Mouse (Mus musculus): ENCODE data around the gene Cpvl. TPM values are rescaled to one million over a fixed set of nuclear protein-coding genes. Genes with fewer than 3 reads are reported as not detected.

The Cpvl gene
- polyA plus RNA-seq, 1 experiment from 2014 or later: not detected

GRCm38 (mm10) chr6:53995519-53995918 lies 17.0 kb upstream of the Cpvl start:
- no peak overlapping the region for H3K4me3 ChIP-seq
- peaks cover 5% of the 10 kb centered on the region for H3K9me3 ChIP-seq (replicated peaks)
- H3K9ac ChIP-seq: no peak overlapping the region
- 50% methylated on average over 4 of the region's 4 CpGs for WGBS
- H3K4me2 ChIP-seq: no peak overlapping the region
- H3K36me3 ChIP-seq: no peaks in the 10 kb centered on the region
- no peak for ATAC-seq (ENCODE audit: insufficient number of reproducible peaks, low FRiP score)
- peaks cover 4% of the 10 kb centered on the region; the same call in 1 of the 2 replicates for H3K4me1 ChIP-seq (replicated peaks)
- H3K27me3 ChIP-seq (replicated peaks): no peaks in the 10 kb centered on the region
- H3K27ac ChIP-seq (ENCODE audit: poor library complexity, severe bottlenecking): no peak overlapping the region

GRCm38 (mm10) chr6:53992386-53992785 lies 13.9 kb upstream of the Cpvl start:
- Histone ChIP-seq H3K4me1 (replicated peaks) (peaks cover 4% of the 10 kb centered on the region; the same call in 1 of the 2 replicates), H3K4me2 (no peak overlapping the region), H3K27me3 (replicated peaks) (no peaks in the 10 kb centered on the region), H3K9me3 (replicated peaks) (peaks cover 5% of the 10 kb centered on the region), H3K27ac (ENCODE audit: poor library complexity, severe bottlenecking) (no peak overlapping the region), H3K4me3 (no peak overlapping the region), H3K36me3 (no peaks in the 10 kb centered on the region), H3K9ac (no peak overlapping the region)
- WGBS: 49% methylated on average over 3 of the region's 3 CpGs
- no peak for ATAC-seq (ENCODE audit: insufficient number of reproducible peaks, low FRiP score)

- WGBS: 89% methylated on average over 3 of the region's 3 CpGs
- Histone ChIP-seq H3K27me3 (replicated peaks) (no peaks in the 10 kb centered on the region), H3K4me1 (replicated peaks) (peaks cover 8% of the 10 kb centered on the region; the same call in 1 of the 2 replicates), H3K27ac (ENCODE audit: poor library complexity, severe bottlenecking) (no peak overlapping the region), H3K4me2 (no peak overlapping the region), H3K9ac (no peak overlapping the region), H3K36me3 (no peaks in the 10 kb centered on the region), H3K9me3 (replicated peaks) (no peaks in the 10 kb centered on the region), H3K4me3 (no peak overlapping the region)
- no peak for ATAC-seq (ENCODE audit: insufficient number of reproducible peaks, low FRiP score)
Measured at GRCm38 (mm10) chr6:53987235-53987634, 8.8 kb upstream of the Cpvl start.

GRCm38 (mm10) chr6:53986273-53986985 lies 8.0 kb upstream of the Cpvl start:
- no peaks in the 10 kb centered on the region for H3K9me3 ChIP-seq (replicated peaks)
- H3K4me2 ChIP-seq: peak overlapping the region; percentile 68
- H3K4me3 ChIP-seq: peak overlapping the region; percentile 45
- peaks cover 9% of the 10 kb centered on the region for H3K4me1 ChIP-seq (replicated peaks)
- no peak overlapping the region for H3K9ac ChIP-seq
- H3K36me3 ChIP-seq: no peaks in the 10 kb centered on the region
- peak; percentile 83 for ATAC-seq (ENCODE audit: insufficient number of reproducible peaks, low FRiP score)
- H3K27me3 ChIP-seq (replicated peaks): no peaks in the 10 kb centered on the region
- no peak overlapping the region for H3K27ac ChIP-seq (ENCODE audit: poor library complexity, severe bottlenecking)
- WGBS: 13% methylated on average over 14 of the region's 14 CpGs

GRCm38 (mm10) chr6:53983820-53984219 lies 5.3 kb upstream of the Cpvl start:
- Histone ChIP-seq H3K9ac (no peak overlapping the region), H3K36me3 (no peaks in the 10 kb centered on the region), H3K4me1 (replicated peaks) (peaks cover 17% of the 10 kb centered on the region), H3K27me3 (replicated peaks) (no peaks in the 10 kb centered on the region), H3K9me3 (replicated peaks) (no peaks in the 10 kb centered on the region), H3K4me2 (no peak overlapping the region), H3K4me3 (no peak overlapping the region), H3K27ac (ENCODE audit: poor library complexity, severe bottlenecking) (no peak overlapping the region)
- 70% methylated on average over 6 of the region's 6 CpGs for WGBS
- no peak for ATAC-seq (ENCODE audit: insufficient number of reproducible peaks, low FRiP score)

GRCm38 (mm10) chr6:53982612-53983011 lies 4.1 kb upstream of the Cpvl start:
- H3K9ac ChIP-seq: no peak overlapping the region
- no peak overlapping the region for H3K4me3 ChIP-seq
- WGBS: 51% methylated on average over 4 of the region's 4 CpGs
- H3K9me3 ChIP-seq (replicated peaks): no peaks in the 10 kb centered on the region
- H3K27me3 ChIP-seq (replicated peaks): no peaks in the 10 kb centered on the region
- H3K4me2 ChIP-seq: no peak overlapping the region
- H3K36me3 ChIP-seq: no peaks in the 10 kb centered on the region
- ATAC-seq (ENCODE audit: insufficient number of reproducible peaks, low FRiP score): no peak
- no peak overlapping the region for H3K27ac ChIP-seq (ENCODE audit: poor library complexity, severe bottlenecking)
- H3K4me1 ChIP-seq (replicated peaks): peaks cover 17% of the 10 kb centered on the region

GRCm38 (mm10) chr6:53982047-53982600 lies 3.7 kb upstream of the Cpvl start:
- 64% methylated on average over 9 of the region's 9 CpGs for WGBS
- no peak overlapping the region for H3K27ac ChIP-seq (ENCODE audit: poor library complexity, severe bottlenecking)

GRCm38 (mm10) chr6:53980817-53981480 lies 2.5 kb upstream of the Cpvl start:
- H3K36me3 ChIP-seq: no peaks in the 10 kb centered on the region
- H3K4me1 ChIP-seq (replicated peaks): peaks cover 12% of the 10 kb centered on the region
- H3K9me3 ChIP-seq (replicated peaks): no peaks in the 10 kb centered on the region
- no peak overlapping the region for H3K4me3 ChIP-seq
- H3K27me3 ChIP-seq (replicated peaks): no peaks in the 10 kb centered on the region
- no peak overlapping the region for H3K4me2 ChIP-seq
- H3K27ac ChIP-seq (ENCODE audit: poor library complexity, severe bottlenecking): no peak overlapping the region
- peak; percentile 64 for ATAC-seq (ENCODE audit: insufficient number of reproducible peaks, low FRiP score)
- 30% methylated on average over 15 of the region's 15 CpGs for WGBS
- no peak overlapping the region for H3K9ac ChIP-seq

More at GRCm38 (mm10) chr6:53982047-53982600, 3.7 kb upstream of the Cpvl start:
- Histone ChIP-seq H3K36me3 (no peaks in the 10 kb centered on the region), H3K4me2 (no peak overlapping the region), H3K27me3 (replicated peaks) (no peaks in the 10 kb centered on the region), H3K9me3 (replicated peaks) (no peaks in the 10 kb centered on the region), H3K4me3 (no peak overlapping the region), H3K9ac (no peak overlapping the region), H3K4me1 (replicated peaks) (peaks cover 17% of the 10 kb centered on the region)
- ATAC-seq (ENCODE audit: insufficient number of reproducible peaks, low FRiP score): no peak

GRCm38 (mm10) chr6:53974040-53974439 lies 4.4 kb downstream of the Cpvl start:
- H3K36me3 ChIP-seq: no peaks in the 10 kb centered on the region
- no peak for ATAC-seq (ENCODE audit: insufficient number of reproducible peaks, low FRiP score)
- no peaks in the 10 kb centered on the region for H3K27me3 ChIP-seq (replicated peaks)
- no peak overlapping the region for H3K4me2 ChIP-seq
- H3K4me1 ChIP-seq (replicated peaks): peaks cover 13% of the 10 kb centered on the region
- H3K4me3 ChIP-seq: no peak overlapping the region
- WGBS: 72% methylated on average over 1 of the region's 1 CpGs
- no peak overlapping the region for H3K9ac ChIP-seq
- no peaks in the 10 kb centered on the region for H3K9me3 ChIP-seq (replicated peaks)
- no peak overlapping the region for H3K27ac ChIP-seq (ENCODE audit: poor library complexity, severe bottlenecking)

- no peak overlapping the region for H3K9ac ChIP-seq
- no peak overlapping the region for H3K4me3 ChIP-seq
- no peak overlapping the region for H3K27ac ChIP-seq (ENCODE audit: poor library complexity, severe bottlenecking)
- H3K4me2 ChIP-seq: no peak overlapping the region
- peak; percentile 48; the same call in 1 of the 2 replicates for ATAC-seq (ENCODE audit: insufficient number of reproducible peaks, low FRiP score)
- H3K27me3 ChIP-seq (replicated peaks): no peaks in the 10 kb centered on the region
- H3K36me3 ChIP-seq: no peaks in the 10 kb centered on the region
- H3K9me3 ChIP-seq (replicated peaks): no peaks in the 10 kb centered on the region
- H3K4me1 ChIP-seq (replicated peaks): peaks cover 16% of the 10 kb centered on the region
- 27% methylated on average over 5 of the region's 5 CpGs for WGBS
Measured at GRCm38 (mm10) chr6:53973468-53973867, 5.0 kb downstream of the Cpvl start.

GRCm38 (mm10) chr6:53972238-53972743 lies 6.2 kb downstream of the Cpvl start:
- no peaks in the 10 kb centered on the region for H3K27me3 ChIP-seq (replicated peaks)
- no peak overlapping the region for H3K9ac ChIP-seq
- H3K27ac ChIP-seq (ENCODE audit: poor library complexity, severe bottlenecking): no peak overlapping the region
- ATAC-seq (ENCODE audit: insufficient number of reproducible peaks, low FRiP score): no peak
- WGBS: 83% methylated on average over 12 of the region's 12 CpGs
- no peak overlapping the region for H3K4me2 ChIP-seq
- H3K4me3 ChIP-seq: no peak overlapping the region
- H3K9me3 ChIP-seq (replicated peaks): no peaks in the 10 kb centered on the region
- H3K36me3 ChIP-seq: no peaks in the 10 kb centered on the region
- peaks cover 16% of the 10 kb centered on the region for H3K4me1 ChIP-seq (replicated peaks)

Data from heart, embryonic 12.5 days (tissue).